Mouse (Mus musculus) testis, adult 2 months (tissue): ENCODE results near the gene March1. TPM values are rescaled to one million over a fixed set of nuclear protein-coding genes. Genes with fewer than 3 reads are reported as not detected.
"Not testable (repeated sequence)": the region's sequence is repeated elsewhere in the genome, so short reads cannot be mapped to it uniquely, and the experiment has no call there.

ENCODE experiments used
- H3K27ac ChIP-seq: fragments of 200-500 bp; 2 replicates; pipeline ENCODE4 v1.5.1; 2012; ENCODE audit warnings: low read depth, low read length; ENCODE audit not compliant: control insufficient read depth, insufficient read depth
- H3K27me3 ChIP-seq: fragments of 200-500 bp; 2 replicates; pipeline ENCODE4 v1.6.1; 2012; ENCODE audit warnings: mild to moderate bottlenecking, low read length, moderate library complexity; ENCODE audit not compliant: control insufficient read depth, insufficient read depth
- H3K36me3 ChIP-seq: fragments of 200-500 bp; 2 replicates; pipeline ENCODE4 v1.6.1; 2012; ENCODE audit warnings: mild to moderate bottlenecking, low read length; ENCODE audit not compliant: control insufficient read depth, insufficient read depth
- H3K4me1 ChIP-seq: fragments of 200-500 bp; 2 replicates; pipeline ENCODE4 v1.6.1; 2012; ENCODE audit warnings: low read length; ENCODE audit not compliant: control insufficient read depth, insufficient read depth
- H3K4me3 ChIP-seq: fragments of 200-500 bp; 2 replicates; pipeline ENCODE4 v1.5.1; 2012; ENCODE audit warnings: low read depth, mild to moderate bottlenecking, low read length, moderate library complexity, mixed read lengths; ENCODE audit not compliant: control insufficient read depth
- CTCF ChIP-seq: fragments of 200-500 bp; IDR thresholded peaks from 2 replicates; pipeline ENCODE4 v1.5.1; 2012; ENCODE audit warnings: low read depth, mild to moderate bottlenecking, inconsistent platforms, low read length, moderate library complexity; ENCODE audit not compliant: control insufficient read depth, insufficient read depth, insufficient replicate concordance
- POLR2A ChIP-seq: fragments of 200-500 bp; IDR thresholded peaks from 2 replicates; pipeline ENCODE4 v1.6.1; 2012; ENCODE audit warnings: low read depth, mild to moderate bottlenecking, inconsistent platforms, low read length, moderate library complexity; ENCODE audit not compliant: control insufficient read depth
- polyA plus RNA-seq: library from polyadenylated mRNA; depleted of rRNA; stranded (reverse); fragments of >200 nt; gene quantifications from 2 replicates; pipeline ENCODE4 v1.2.3, GENCODE M21; 2012

Gene March1
- polyA plus RNA-seq, 1 experiment: 0.07 TPM

GRCm38 (mm10) chr8:66404711-66405414 lies 787.2 kb downstream of the March1 start:
- no peak overlapping the region for H3K4me3 ChIP-seq
- no peaks in the 10 kb centered on the region for H3K27me3 ChIP-seq
- H3K4me1 ChIP-seq: no peaks in the 10 kb centered on the region
- TF ChIP-seq POLR2A: no peak
- no peak for TF ChIP-seq CTCF
- no peak overlapping the region for H3K27ac ChIP-seq
- H3K36me3 ChIP-seq: no peaks in the 10 kb centered on the region

DNA sequence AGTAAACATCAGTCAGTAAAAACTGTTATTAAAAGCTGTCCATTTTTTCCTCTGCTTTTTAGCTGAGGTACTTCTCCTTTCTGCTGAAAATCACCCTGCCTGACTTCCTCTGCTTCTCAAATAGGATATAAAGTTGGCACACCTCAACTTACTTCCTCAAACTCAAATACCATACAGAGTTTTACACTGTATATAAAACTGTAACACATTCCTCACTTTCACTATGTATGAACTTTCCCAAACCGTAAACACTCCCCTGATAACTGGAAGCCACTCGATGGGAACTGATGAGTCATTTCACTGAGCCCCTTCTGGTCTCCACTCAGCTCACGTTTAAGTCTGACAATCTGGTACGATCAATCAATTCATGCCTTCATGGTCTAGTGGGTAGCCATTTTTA lies 788.1 kb downstream of the March1 start:
- H3K27me3 ChIP-seq, H3K36me3 ChIP-seq, H3K4me1 ChIP-seq, H3K4me3 ChIP-seq, H3K27ac ChIP-seq: not testable (repeated sequence)

DNA sequence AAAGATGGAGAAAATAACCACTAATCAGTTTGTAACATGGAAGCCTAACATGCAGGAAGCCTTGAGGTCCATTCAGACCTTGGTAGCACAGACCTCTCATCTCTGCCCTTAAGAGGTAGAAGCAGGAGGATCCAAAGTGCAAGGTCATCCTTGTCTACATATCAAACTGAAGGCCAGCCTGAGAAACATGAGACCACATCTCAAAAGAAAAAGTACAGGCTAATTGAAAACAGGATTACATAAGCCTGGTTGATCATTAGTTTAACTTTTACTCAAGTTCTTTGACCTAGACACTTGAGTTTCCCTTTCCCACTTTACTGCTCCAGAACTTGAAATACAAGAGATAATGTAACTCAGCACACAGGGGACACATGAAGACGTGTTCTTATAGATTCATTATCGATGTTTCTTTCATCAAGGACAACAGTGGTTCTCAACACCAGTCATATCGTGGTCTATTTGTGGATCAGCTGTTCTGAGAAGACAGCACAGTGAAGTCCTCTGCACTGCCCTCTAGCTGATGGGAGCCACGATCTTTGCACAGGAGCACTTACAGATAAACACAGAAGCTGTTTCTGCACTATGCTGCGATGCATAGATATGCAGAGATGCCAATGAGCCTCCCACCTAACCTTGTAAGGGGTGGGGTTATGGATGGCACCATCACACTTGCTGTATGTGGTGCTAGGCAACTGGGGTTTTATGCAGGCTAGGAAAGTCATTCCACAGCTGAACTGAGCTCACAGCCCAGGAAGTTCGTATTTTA lies 789.1 kb downstream of the March1 start:
- TF ChIP-seq POLR2A: no peak
- TF ChIP-seq CTCF: no peak
- H3K27ac ChIP-seq: no peak overlapping the region
- H3K4me1 ChIP-seq: no peaks in the 10 kb centered on the region
- no peaks in the 10 kb centered on the region for H3K27me3 ChIP-seq
- H3K4me3 ChIP-seq: no peak overlapping the region
- H3K36me3 ChIP-seq: no peaks in the 10 kb centered on the region

GRCm38 (mm10) chr8:66410080-66410615 lies 792.4 kb downstream of the March1 start:
- Histone ChIP-seq H3K4me3 (no peak overlapping the region), H3K4me1 (no peaks in the 10 kb centered on the region), H3K27ac (no peak overlapping the region), H3K36me3 (no peaks in the 10 kb centered on the region), H3K27me3 (no peaks in the 10 kb centered on the region)
- TF ChIP-seq POLR2A: no peak
- TF ChIP-seq CTCF: no peak

GRCm38 (mm10) chr8:66413101-66413500 lies 795.4 kb downstream of the March1 start:
- TF ChIP-seq CTCF (no peak), POLR2A (no peak)
- H3K27me3 ChIP-seq: no peaks in the 10 kb centered on the region
- H3K36me3 ChIP-seq: no peaks in the 10 kb centered on the region
- H3K27ac ChIP-seq: no peak overlapping the region
- H3K4me1 ChIP-seq: no peaks in the 10 kb centered on the region
- H3K4me3 ChIP-seq: no peak overlapping the region

- H3K27ac ChIP-seq: no peak overlapping the region
- H3K36me3 ChIP-seq: no peaks in the 10 kb centered on the region
- no peaks in the 10 kb centered on the region for H3K4me1 ChIP-seq
- no peak overlapping the region for H3K4me3 ChIP-seq
- TF ChIP-seq POLR2A (no peak), CTCF (no peak)
- no peaks in the 10 kb centered on the region for H3K27me3 ChIP-seq
Observed at GRCm38 (mm10) chr8:66415234-66415633, 797.5 kb downstream of the March1 start.

DNA sequence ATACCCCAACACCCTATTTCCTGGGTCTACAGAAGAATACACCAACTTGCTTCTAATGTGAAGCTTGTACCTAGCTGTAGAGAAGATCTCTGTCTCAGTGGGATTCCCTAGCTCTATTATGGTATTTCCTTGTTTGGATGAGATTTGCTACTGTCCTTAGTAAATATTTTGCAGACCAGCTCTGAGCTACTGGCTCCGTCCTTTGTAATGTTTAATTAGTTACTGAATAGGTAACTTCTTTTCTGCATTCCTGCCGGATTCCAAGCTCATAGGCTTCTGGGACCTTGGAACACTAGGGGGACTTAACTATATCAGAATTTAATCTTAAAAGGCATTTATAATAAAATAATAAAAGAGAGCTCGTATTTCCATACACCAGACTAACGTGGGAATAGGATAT lies 799.9 kb downstream of the March1 start:
- not testable (repeated sequence) for H3K27me3 ChIP-seq, H3K36me3 ChIP-seq, H3K27ac ChIP-seq, H3K4me1 ChIP-seq
- H3K4me3 ChIP-seq: peak overlapping the region; percentile 58; the same call in 1 of the 2 replicates
